Mouse (Mus musculus): ENCODE measurements around the gene Gm20388.

- TF ChIP-seq POLR2A (IDR thresholded peaks at IDR 0.05; ENCODE audit: borderline replicate concordance, extremely low read depth, insufficient read depth, insufficient read length, poor library complexity, severe bottlenecking) (no peak), CTCF (IDR thresholded peaks at IDR 0.05; ENCODE audit: borderline replicate concordance, extremely low read depth, insufficient read depth, insufficient read length) (no peak)
These were observed 3758.0 kb downstream of the Gm20388 start for GRCm38 (mm10) chr8:123668681-123669080.

Measured in brain, embryonic 14.5 days (tissue).